Mouse (Mus musculus) lung, adult 2 months (tissue): ENCODE data around the gene Hax1. TPM values are rescaled to one million over a fixed set of nuclear protein-coding genes. Genes with fewer than 3 reads are reported as not detected.

Experiments used
- DNase-seq: peaks from one replicate; pipeline ENCODE4 v3.0.0; 2022
- H3K4me1 ChIP-seq: fragments of 200-500 bp; 2 replicates; pipeline ENCODE4 v1.6.1; 2011; ENCODE audit warnings: low read length; ENCODE audit not compliant: control insufficient read depth, insufficient read depth
- H3K4me3 ChIP-seq: fragments of 200-500 bp; replicated peaks from 2 replicates; pipeline ENCODE3; 2011; ENCODE audit warnings: low read depth, mild to moderate bottlenecking, control low read depth, low read length; ENCODE audit errors: extremely low read depth
- CTCF ChIP-seq: fragments of 200-500 bp; IDR thresholded peaks from 2 replicates; pipeline ENCODE4 v1.5.1; 2011; ENCODE audit warnings: mild to moderate bottlenecking, low read length, control low read depth; ENCODE audit not compliant: insufficient read depth
- POLR2A ChIP-seq: fragments of 200-500 bp; IDR thresholded peaks from 2 replicates; pipeline ENCODE4 v1.6.1; 2011; ENCODE audit warnings: low read depth, mild to moderate bottlenecking, control low read depth, low read length, borderline replicate concordance; ENCODE audit errors: extremely low read depth
- WGBS: fragments of 180-500 bp; shearing (Covaris S2); methylation state at CpG from one replicate; pipeline ENCODE4 v1.1.7; 2018; 5-methylcytosine and 5-hydroxymethylcytosine counted together
- polyA plus RNA-seq: library from polyadenylated mRNA; depleted of rRNA; stranded (reverse); fragments of >200 nt; gene quantifications from 2 replicates; pipeline ENCODE4 v1.2.3, GENCODE M21; 2012; rRNA removed

Gene Hax1
- polyA plus RNA-seq, 1 experiment = 42.8 TPM

GRCm38 (mm10) chr3:89962751-89963220 lies 35.8 kb downstream of the Hax1 start:
- Histone ChIP-seq H3K4me3 (peak overlapping the region; percentile 95), H3K4me1 (peaks cover 12% of the 10 kb centered on the region; the same call in 1 of the 2 replicates)
- TF ChIP-seq CTCF (no peak), POLR2A (no peak)
- 3% methylated on average over 29 of the region's 30 CpGs for WGBS
- DNase-seq = peak; percentile 48

- DNase-seq = peak; percentile 17
- TF ChIP-seq CTCF (no peak), POLR2A (no peak)
- 5% methylated on average over 14 of the region's 14 CpGs for WGBS
- peak overlapping the region; percentile 95 for H3K4me3 ChIP-seq
- H3K4me1 ChIP-seq = peaks cover 12% of the 10 kb centered on the region; the same call in 1 of the 2 replicates
Observed at GRCm38 (mm10) chr3:89962059-89962750, 36.4 kb downstream of the Hax1 start.

- 23% methylated on average over 4 of the region's 4 CpGs for WGBS
- no peak overlapping the region for H3K4me3 ChIP-seq
- DNase-seq = no peak
- no peak for TF ChIP-seq POLR2A
- TF ChIP-seq CTCF = no peak
- H3K4me1 ChIP-seq = peaks cover 12% of the 10 kb centered on the region; the same call in 1 of the 2 replicates
Observed at GRCm38 (mm10) chr3:89961436-89961835, 37.1 kb downstream of the Hax1 start.

- DNase-seq = peak; percentile 88
- WGBS = 1% methylated on average over 30 of the region's 30 CpGs
Observed at GRCm38 (mm10) chr3:89960469-89960868, 38.1 kb downstream of the Hax1 start.

GRCm38 (mm10) chr3:89959435-89959834 lies 39.1 kb downstream of the Hax1 start:
- WGBS = 79% methylated on average over 4 of the region's 4 CpGs
- H3K4me3 ChIP-seq = no peak overlapping the region
- no peak for DNase-seq
- TF ChIP-seq POLR2A (no peak), CTCF (no peak)
- peaks cover 12% of the 10 kb centered on the region; the same call in 1 of the 2 replicates for H3K4me1 ChIP-seq

More at GRCm38 (mm10) chr3:89960469-89960868, 38.1 kb downstream of the Hax1 start:
- Histone ChIP-seq H3K4me3 (peak overlapping the region; percentile 36), H3K4me1 (peaks cover 12% of the 10 kb centered on the region; the same call in 1 of the 2 replicates)
- TF ChIP-seq CTCF (no peak), POLR2A (no peak)

GRCm38 (mm10) chr3:89957880-89958279 lies 40.7 kb downstream of the Hax1 start:
- peaks cover 12% of the 10 kb centered on the region; the same call in 1 of the 2 replicates for H3K4me1 ChIP-seq
- DNase-seq = no peak
- WGBS = 94% methylated on average over 9 of the region's 9 CpGs
- TF ChIP-seq CTCF = no peak
- no peak for TF ChIP-seq POLR2A
- H3K4me3 ChIP-seq = no peak overlapping the region

GRCm38 (mm10) chr3:89956177-89956971 lies 42.2 kb downstream of the Hax1 start:
- TF ChIP-seq POLR2A = no peak
- TF ChIP-seq CTCF = no peak
- H3K4me1 ChIP-seq = peaks cover 4% of the 10 kb centered on the region; the same call in 1 of the 2 replicates
- DNase-seq = no peak
- WGBS = 87% methylated on average over 7 of the region's 7 CpGs
- H3K4me3 ChIP-seq = no peak overlapping the region

- peak; percentile 68 for DNase-seq
- no peak overlapping the region for H3K4me3 ChIP-seq
- H3K4me1 ChIP-seq = no peaks in the 10 kb centered on the region
- under 1% methylated on average over 4 of the region's 4 CpGs for WGBS
- peak; percentile 94 for TF ChIP-seq CTCF
- TF ChIP-seq POLR2A = no peak
Observed at GRCm38 (mm10) chr3:89953420-89953819, 45.2 kb downstream of the Hax1 start.

- WGBS = 68% methylated on average over 6 of the region's 6 CpGs
- DNase-seq = no peak
- Histone ChIP-seq H3K4me3 (no peak overlapping the region), H3K4me1 (no peaks in the 10 kb centered on the region)
- TF ChIP-seq CTCF (no peak), POLR2A (no peak)
Observed at GRCm38 (mm10) chr3:89948655-89949054, 49.9 kb downstream of the Hax1 start.

GRCm38 (mm10) chr3:89948021-89948420 lies 50.6 kb downstream of the Hax1 start:
- DNase-seq = no peak
- H3K4me3 ChIP-seq = no peak overlapping the region
- 92% methylated on average over 11 of the region's 11 CpGs for WGBS
- no peaks in the 10 kb centered on the region for H3K4me1 ChIP-seq
- TF ChIP-seq CTCF (no peak), POLR2A (no peak)

Other genes starting within 250 kb of the Hax1 start
- 0.60 and 0.70 TPM in 2 replicates for gene Chrnb2, start 234.1 kb downstream of the Hax1 start, polyA plus RNA-seq
- gene Ube2q1, start 225.2 kb downstream of the Hax1 start, polyA plus RNA-seq = 24.4 and 25.2 TPM in 2 replicates
- 15.1 and 16.3 TPM in 2 replicates for gene She, start 167.4 kb downstream of the Hax1 start, polyA plus RNA-seq
- gene Il6ra, start 85.6 kb downstream of the Hax1 start, polyA plus RNA-seq = 19.8 and 22.6 TPM in 2 replicates
- 31.9 and 52.7 TPM in 2 replicates for gene Atp8b2, start 35.3 kb downstream of the Hax1 start, polyA plus RNA-seq
- 34.7 and 47.4 TPM in 2 replicates for gene 4933434E20Rik, start 52.9 kb upstream of the Hax1 start, polyA plus RNA-seq
- gene Ubap2l, start 53.8 kb upstream of the Hax1 start, polyA plus RNA-seq = 91.9 and 95.2 TPM in 2 replicates
- gene Tpm3, start 73.9 kb upstream of the Hax1 start, polyA plus RNA-seq = 133 and 219 TPM in 2 replicates
- gene Nup210l, start 105.4 kb upstream of the Hax1 start, polyA plus RNA-seq = 0.40 and 0.58 TPM in 2 replicates
- gene Rps27, start 214.9 kb upstream of the Hax1 start, polyA plus RNA-seq = 725 and 918 TPM in 2 replicates
- 5.4 and 5.8 TPM in 2 replicates for gene Rab13, start 214.9 kb upstream of the Hax1 start, polyA plus RNA-seq
- 49.4 and 66.3 TPM in 2 replicates for gene Jtb, start 232.8 kb upstream of the Hax1 start, polyA plus RNA-seq
- 2.0 TPM in 2 replicates for gene Creb3l4, start 244.7 kb upstream of the Hax1 start, polyA plus RNA-seq
- 72.8 and 83.7 TPM in 2 replicates for gene Slc39a1, start 249.4 kb upstream of the Hax1 start, polyA plus RNA-seq